Mouse (Mus musculus): Measurements from ENCODE around the gene Cadm3. TPM values are rescaled to one million over a fixed set of nuclear protein-coding genes. Genes with fewer than 3 reads are reported as not detected.

Gene Cadm3
- polyA plus RNA-seq, 1 experiment = 0.09 TPM

DNA sequence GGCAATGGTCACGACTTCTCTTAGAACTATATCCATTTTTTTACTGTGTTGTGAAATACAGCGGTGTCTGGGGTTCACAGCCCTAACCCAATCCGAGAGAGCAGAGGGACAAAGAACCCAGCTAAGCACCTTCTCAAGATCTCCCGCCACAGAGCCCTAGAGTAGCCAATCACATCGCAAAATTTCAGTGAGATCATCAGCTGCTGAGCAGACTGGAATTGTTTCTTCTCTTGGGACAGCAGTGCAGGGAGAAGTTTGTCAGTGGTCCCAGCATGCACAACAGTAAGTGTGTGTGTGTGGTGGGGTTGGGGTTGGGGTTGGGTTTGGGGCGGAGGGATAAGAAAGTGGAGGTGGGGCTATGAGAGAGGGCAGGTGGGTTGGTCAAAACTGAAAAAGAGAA is 17.5 kb downstream of the Cadm3 start:
- H3K79me3 ChIP-seq (ENCODE audit: low read depth) = no peaks in the 10 kb centered on the region
- H3K79me2 ChIP-seq (ENCODE audit: control insufficient read depth, insufficient read depth) = no peaks in the 10 kb centered on the region
- no peak overlapping the region for H3K4me3 ChIP-seq (ENCODE audit: insufficient read depth, poor library complexity, severe bottlenecking)
- H3K27me3 ChIP-seq (ENCODE audit: control insufficient read depth, insufficient read depth, insufficient read length) = no peaks in the 10 kb centered on the region
- no peak for TF ChIP-seq CTCF (IDR thresholded peaks at IDR 0.05; ENCODE audit: control insufficient read depth, insufficient read depth, insufficient read length)
- TF ChIP-seq MYOG (IDR thresholded peaks at IDR 0.05; ENCODE audit: control insufficient read depth, extremely low read depth, insufficient read length) = no peak
- no peak for TF ChIP-seq MAX (IDR thresholded peaks at IDR 0.05)
- no peak for TF ChIP-seq USF1 (IDR thresholded peaks at IDR 0.05; ENCODE audit: low read depth)
- no peak for TF ChIP-seq FOSL1 (IDR thresholded peaks at IDR 0.05; ENCODE audit: insufficient read depth, low read length, poor library complexity, severe bottlenecking)
- TF ChIP-seq MYOD1 (IDR thresholded peaks at IDR 0.05; ENCODE audit: control insufficient read depth, insufficient read length, low read depth) = no peak
- no peak for TF ChIP-seq CEBPB (IDR thresholded peaks at IDR 0.05; ENCODE audit: low read depth)
- no peak overlapping the region for H3ac ChIP-seq (ENCODE audit: control insufficient read depth, insufficient read length, low read depth)
- no peaks in the 10 kb centered on the region for H3K36me3 ChIP-seq (ENCODE audit: control insufficient read depth, insufficient read depth)

DNA sequence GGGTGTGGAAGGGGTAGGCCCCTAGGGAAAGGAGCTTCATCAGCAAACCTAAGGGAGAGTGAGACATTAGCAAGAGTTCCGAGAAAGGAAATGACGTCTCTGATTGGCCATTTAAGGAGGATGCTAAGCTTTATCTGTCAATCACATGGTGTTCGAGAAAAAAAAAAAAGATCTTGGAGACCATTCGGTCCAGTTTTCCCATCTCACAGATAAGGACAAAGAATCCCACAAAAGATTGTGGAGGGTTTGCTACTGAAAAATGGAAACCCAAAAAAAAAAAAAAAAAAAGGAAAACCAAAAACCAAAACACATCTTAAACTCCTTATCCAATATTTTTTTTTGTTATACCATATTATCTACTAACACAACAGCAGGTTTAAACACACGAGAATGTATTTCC is 18.3 kb downstream of the Cadm3 start:
- TF ChIP-seq MAX (IDR thresholded peaks at IDR 0.05) (no peak), FOSL1 (IDR thresholded peaks at IDR 0.05; ENCODE audit: insufficient read depth, low read length, poor library complexity, severe bottlenecking) (no peak), USF1 (IDR thresholded peaks at IDR 0.05; ENCODE audit: low read depth) (no peak), CEBPB (IDR thresholded peaks at IDR 0.05; ENCODE audit: low read depth) (no peak), MYOG (IDR thresholded peaks at IDR 0.05; ENCODE audit: control insufficient read depth, extremely low read depth, insufficient read length) (no peak), CTCF (IDR thresholded peaks at IDR 0.05; ENCODE audit: control insufficient read depth, insufficient read depth, insufficient read length) (no peak), MYOD1 (IDR thresholded peaks at IDR 0.05; ENCODE audit: control insufficient read depth, insufficient read length, low read depth) (no peak)
- Histone ChIP-seq H3K27me3 (ENCODE audit: control insufficient read depth, insufficient read depth, insufficient read length) (no peaks in the 10 kb centered on the region), H3ac (ENCODE audit: control insufficient read depth, insufficient read length, low read depth) (no peak overlapping the region), H3K79me2 (ENCODE audit: control insufficient read depth, insufficient read depth) (no peaks in the 10 kb centered on the region), H3K36me3 (ENCODE audit: control insufficient read depth, insufficient read depth) (no peaks in the 10 kb centered on the region), H3K79me3 (ENCODE audit: low read depth) (no peaks in the 10 kb centered on the region), H3K4me3 (ENCODE audit: insufficient read depth, poor library complexity, severe bottlenecking) (no peak overlapping the region)

DNA sequence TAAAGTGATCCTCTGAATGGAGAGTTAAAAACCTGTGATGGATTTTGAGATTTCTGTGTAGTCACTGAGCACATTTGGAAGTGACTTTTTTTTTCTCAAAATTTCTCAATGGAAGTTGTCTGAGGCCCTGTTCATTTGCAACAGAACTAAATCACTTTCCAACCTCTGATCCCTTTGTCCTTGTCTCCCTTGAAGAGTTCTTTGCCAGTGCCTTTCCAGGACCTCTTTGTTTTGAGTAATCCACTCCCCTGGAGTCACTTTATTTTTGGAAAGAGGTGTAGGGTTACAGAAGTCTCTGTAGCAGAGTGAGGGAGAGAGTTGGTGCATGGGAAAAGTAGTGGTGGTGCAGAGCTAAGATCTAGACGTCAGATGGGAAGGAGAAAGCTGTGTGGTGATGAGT is 19.0 kb downstream of the Cadm3 start:
- Histone ChIP-seq H3ac (ENCODE audit: control insufficient read depth, insufficient read length, low read depth) (no peak overlapping the region), H3K27me3 (ENCODE audit: control insufficient read depth, insufficient read depth, insufficient read length) (no peaks in the 10 kb centered on the region), H3K79me2 (ENCODE audit: control insufficient read depth, insufficient read depth) (no peaks in the 10 kb centered on the region), H3K4me3 (ENCODE audit: insufficient read depth, poor library complexity, severe bottlenecking) (no peak overlapping the region), H3K36me3 (ENCODE audit: control insufficient read depth, insufficient read depth) (no peaks in the 10 kb centered on the region), H3K79me3 (ENCODE audit: low read depth) (no peaks in the 10 kb centered on the region)
- TF ChIP-seq MYOD1 (IDR thresholded peaks at IDR 0.05; ENCODE audit: control insufficient read depth, insufficient read length, low read depth) (no peak), USF1 (IDR thresholded peaks at IDR 0.05; ENCODE audit: low read depth) (no peak), MAX (IDR thresholded peaks at IDR 0.05) (no peak), MYOG (IDR thresholded peaks at IDR 0.05; ENCODE audit: control insufficient read depth, extremely low read depth, insufficient read length) (no peak), FOSL1 (IDR thresholded peaks at IDR 0.05; ENCODE audit: insufficient read depth, low read length, poor library complexity, severe bottlenecking) (no peak), CEBPB (IDR thresholded peaks at IDR 0.05; ENCODE audit: low read depth) (no peak), CTCF (IDR thresholded peaks at IDR 0.05; ENCODE audit: control insufficient read depth, insufficient read depth, insufficient read length) (no peak)

DNA sequence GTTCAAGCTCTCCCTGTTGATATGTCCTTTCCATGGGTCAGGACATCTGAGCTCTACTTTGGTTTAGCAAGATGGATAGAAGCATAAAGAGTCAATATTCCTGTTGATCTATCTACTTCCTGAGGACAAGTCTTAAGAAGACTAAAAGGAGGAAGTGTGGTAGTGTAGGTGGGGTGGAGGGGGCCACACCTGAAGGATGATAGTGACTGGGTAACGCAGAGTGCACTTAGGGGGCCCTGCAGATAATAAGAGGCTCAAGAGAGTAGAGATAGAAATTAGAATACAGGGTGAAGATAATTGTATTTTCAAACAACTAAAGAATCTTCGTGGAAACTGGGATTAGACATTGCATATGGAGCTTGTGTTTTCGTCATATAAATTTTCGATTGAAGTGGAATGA is 22.4 kb downstream of the Cadm3 start:
- H3K27me3 ChIP-seq (ENCODE audit: control insufficient read depth, insufficient read depth, insufficient read length) = no peaks in the 10 kb centered on the region
- no peaks in the 10 kb centered on the region for H3K79me3 ChIP-seq (ENCODE audit: low read depth)
- no peak overlapping the region for H3ac ChIP-seq (ENCODE audit: control insufficient read depth, insufficient read length, low read depth)
- H3K4me3 ChIP-seq (ENCODE audit: insufficient read depth, poor library complexity, severe bottlenecking) = no peak overlapping the region
- H3K79me2 ChIP-seq (ENCODE audit: control insufficient read depth, insufficient read depth) = no peaks in the 10 kb centered on the region
- H3K36me3 ChIP-seq (ENCODE audit: control insufficient read depth, insufficient read depth) = no peaks in the 10 kb centered on the region
- no peak for TF ChIP-seq CTCF (IDR thresholded peaks at IDR 0.05; ENCODE audit: control insufficient read depth, insufficient read depth, insufficient read length)
- no peak for TF ChIP-seq CEBPB (IDR thresholded peaks at IDR 0.05; ENCODE audit: low read depth)
- TF ChIP-seq MAX (IDR thresholded peaks at IDR 0.05) = no peak
- TF ChIP-seq MYOD1 (IDR thresholded peaks at IDR 0.05; ENCODE audit: control insufficient read depth, insufficient read length, low read depth) = no peak
- TF ChIP-seq MYOG (IDR thresholded peaks at IDR 0.05; ENCODE audit: control insufficient read depth, extremely low read depth, insufficient read length) = no peak
- no peak for TF ChIP-seq FOSL1 (IDR thresholded peaks at IDR 0.05; ENCODE audit: insufficient read depth, low read length, poor library complexity, severe bottlenecking)
- TF ChIP-seq USF1 (IDR thresholded peaks at IDR 0.05; ENCODE audit: low read depth) = no peak

DNA sequence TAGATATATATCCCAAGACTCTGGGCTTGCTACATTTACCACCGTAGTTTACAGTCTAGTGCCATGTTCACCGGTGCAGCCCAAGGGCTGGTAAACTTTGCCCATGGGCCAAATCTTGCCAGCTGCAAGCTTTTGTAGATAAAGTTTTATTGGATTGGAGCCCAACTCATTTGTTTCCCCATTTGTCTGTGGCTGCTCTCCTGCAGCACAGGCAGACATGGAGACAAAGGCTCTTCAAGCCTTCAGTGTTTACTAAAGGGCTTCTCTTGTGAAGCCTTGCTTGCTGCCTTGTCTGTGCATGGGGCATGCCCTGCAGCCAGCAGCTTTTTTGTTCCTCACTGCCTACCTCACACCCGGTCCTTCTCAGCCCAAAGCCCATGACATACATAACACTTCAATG is 23.6 kb downstream of the Cadm3 start:
- Histone ChIP-seq H3K27me3 (ENCODE audit: control insufficient read depth, insufficient read depth, insufficient read length) (no peaks in the 10 kb centered on the region), H3ac (ENCODE audit: control insufficient read depth, insufficient read length, low read depth) (no peak overlapping the region), H3K36me3 (ENCODE audit: control insufficient read depth, insufficient read depth) (no peaks in the 10 kb centered on the region), H3K4me3 (ENCODE audit: insufficient read depth, poor library complexity, severe bottlenecking) (no peak overlapping the region), H3K79me3 (ENCODE audit: low read depth) (no peaks in the 10 kb centered on the region), H3K79me2 (ENCODE audit: control insufficient read depth, insufficient read depth) (no peaks in the 10 kb centered on the region)
- TF ChIP-seq USF1 (IDR thresholded peaks at IDR 0.05; ENCODE audit: low read depth) = no peak
- TF ChIP-seq FOSL1 (IDR thresholded peaks at IDR 0.05; ENCODE audit: insufficient read depth, low read length, poor library complexity, severe bottlenecking) = no peak
- TF ChIP-seq CTCF (IDR thresholded peaks at IDR 0.05; ENCODE audit: control insufficient read depth, insufficient read depth, insufficient read length) = no peak
- TF ChIP-seq MAX (IDR thresholded peaks at IDR 0.05) = no peak
- no peak for TF ChIP-seq MYOD1 (IDR thresholded peaks at IDR 0.05; ENCODE audit: control insufficient read depth, insufficient read length, low read depth)
- TF ChIP-seq MYOG (IDR thresholded peaks at IDR 0.05; ENCODE audit: control insufficient read depth, extremely low read depth, insufficient read length) = no peak
- TF ChIP-seq CEBPB (IDR thresholded peaks at IDR 0.05; ENCODE audit: low read depth) = no peak

DNA sequence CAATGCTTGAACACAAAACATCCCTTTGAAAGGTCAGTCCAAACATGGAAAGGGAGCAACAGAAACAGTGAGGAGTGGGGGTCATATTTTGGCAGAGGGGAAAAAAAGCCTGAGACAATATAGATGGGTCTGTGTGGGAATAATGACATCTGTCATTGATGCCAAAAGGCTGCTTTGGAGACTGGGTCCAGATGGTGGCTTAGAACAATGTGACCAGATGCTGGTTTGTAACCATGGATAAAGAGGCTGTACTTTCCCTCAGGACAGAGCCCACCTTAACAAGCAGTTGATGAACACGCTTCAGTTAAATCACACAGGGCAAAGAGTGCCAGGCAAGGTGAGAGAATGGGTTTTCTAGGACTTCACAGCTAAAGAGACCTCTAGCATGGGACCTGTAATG is 25.1 kb downstream of the Cadm3 start:
- Histone ChIP-seq H3K36me3 (ENCODE audit: control insufficient read depth, insufficient read depth) (no peaks in the 10 kb centered on the region), H3K79me2 (ENCODE audit: control insufficient read depth, insufficient read depth) (no peaks in the 10 kb centered on the region), H3K27me3 (ENCODE audit: control insufficient read depth, insufficient read depth, insufficient read length) (no peaks in the 10 kb centered on the region), H3K79me3 (ENCODE audit: low read depth) (no peaks in the 10 kb centered on the region), H3K4me3 (ENCODE audit: insufficient read depth, poor library complexity, severe bottlenecking) (no peak overlapping the region), H3ac (ENCODE audit: control insufficient read depth, insufficient read length, low read depth) (no peak overlapping the region)
- TF ChIP-seq CTCF (IDR thresholded peaks at IDR 0.05; ENCODE audit: control insufficient read depth, insufficient read depth, insufficient read length) (no peak), MAX (IDR thresholded peaks at IDR 0.05) (no peak), MYOG (IDR thresholded peaks at IDR 0.05; ENCODE audit: control insufficient read depth, extremely low read depth, insufficient read length) (no peak), USF1 (IDR thresholded peaks at IDR 0.05; ENCODE audit: low read depth) (no peak), FOSL1 (IDR thresholded peaks at IDR 0.05; ENCODE audit: insufficient read depth, low read length, poor library complexity, severe bottlenecking) (no peak), MYOD1 (IDR thresholded peaks at IDR 0.05; ENCODE audit: control insufficient read depth, insufficient read length, low read depth) (no peak), CEBPB (IDR thresholded peaks at IDR 0.05; ENCODE audit: low read depth) (no peak)
